Mouse (Mus musculus) lung, embryonic 14.5 days (tissue): Measurements from ENCODE around the gene Rab33a. TPM values are rescaled to one million over a fixed set of nuclear protein-coding genes. Genes with fewer than 3 reads are reported as not detected.
A peak's percentile ranks its signal among the peaks of the same experiment; 100 is the strongest.

ENCODE experiments used
- ATAC-seq: fragments of 200-750 bp; cut with Nextera tagmentation; 2 replicates; pipeline ENCODE4 v1.8.0; 2017; ENCODE audit warnings: mild to moderate bottlenecking, moderate TSS enrichment, moderate library complexity; ENCODE audit not compliant: insufficient read depth
- DNase-seq: peaks from one replicate; pipeline ENCODE4 v3.0.0-alpha.2; 2015
- H3K27ac ChIP-seq: fragments of 300-500 bp; sonication (generic); 2 replicates; pipeline ENCODE4 v1.5.1; 2014; ENCODE audit warnings: low read depth, mild to moderate bottlenecking, moderate library complexity
- H3K27me3 ChIP-seq: fragments of 300-500 bp; sonication (generic); 2 replicates; pipeline ENCODE4 v1.6.1; 2014; ENCODE audit warnings: low read length, control low read depth; ENCODE audit not compliant: insufficient read depth
- H3K36me3 ChIP-seq: fragments of 300-500 bp; sonication (generic); 2 replicates; pipeline ENCODE4 v1.6.1; 2014; ENCODE audit warnings: control low read depth; ENCODE audit not compliant: insufficient read depth
- H3K4me1 ChIP-seq: fragments of 300-500 bp; sonication (generic); 2 replicates; pipeline ENCODE4 v1.6.1; 2014; ENCODE audit warnings: antibody characterized with exemption, control low read depth; ENCODE audit not compliant: insufficient read depth
- H3K4me2 ChIP-seq: fragments of 300-500 bp; sonication (generic); 2 replicates; pipeline ENCODE4 v1.6.1; 2014; ENCODE audit warnings: mild to moderate bottlenecking
- H3K4me3 ChIP-seq: fragments of 300-500 bp; sonication (generic); 2 replicates; pipeline ENCODE4 v1.5.1; 2014; ENCODE audit warnings: low read depth, low read length
- H3K9ac ChIP-seq: fragments of 300-500 bp; sonication (generic); 2 replicates; pipeline ENCODE4 v1.6.1; 2014
- H3K9me3 ChIP-seq: fragments of 300-500 bp; sonication (generic); 2 replicates; pipeline ENCODE4 v1.6.1; 2016; ENCODE audit warnings: low read depth, low read length, control low read depth
- CTCF ChIP-seq: IDR thresholded peaks from 2 replicates; pipeline ENCODE4 v1.5.1; 2016; ENCODE audit warnings: antibody characterized with exemption, low read depth
- WGBS: fragments of 180-500 bp; shearing (Covaris S2); extraction: QIAGEN DNeasy Blood & Tissue Kit; methylation state at CpG from one replicate; pipeline ENCODE4 v1.1.7; 2014; 5-methylcytosine and 5-hydroxymethylcytosine counted together
- polyA plus RNA-seq: library from polyadenylated mRNA; unstranded; fragments of >200 nt; fragmentation: Nextera tagmentation; extraction: Ambion mirVana; gene quantifications from 2 replicates; pipeline ENCODE4 v1.2.1, GENCODE M21; 2014

Gene Rab33a
- 1.7 and 1.9 TPM in 2 replicates for polyA plus RNA-seq

DNA sequence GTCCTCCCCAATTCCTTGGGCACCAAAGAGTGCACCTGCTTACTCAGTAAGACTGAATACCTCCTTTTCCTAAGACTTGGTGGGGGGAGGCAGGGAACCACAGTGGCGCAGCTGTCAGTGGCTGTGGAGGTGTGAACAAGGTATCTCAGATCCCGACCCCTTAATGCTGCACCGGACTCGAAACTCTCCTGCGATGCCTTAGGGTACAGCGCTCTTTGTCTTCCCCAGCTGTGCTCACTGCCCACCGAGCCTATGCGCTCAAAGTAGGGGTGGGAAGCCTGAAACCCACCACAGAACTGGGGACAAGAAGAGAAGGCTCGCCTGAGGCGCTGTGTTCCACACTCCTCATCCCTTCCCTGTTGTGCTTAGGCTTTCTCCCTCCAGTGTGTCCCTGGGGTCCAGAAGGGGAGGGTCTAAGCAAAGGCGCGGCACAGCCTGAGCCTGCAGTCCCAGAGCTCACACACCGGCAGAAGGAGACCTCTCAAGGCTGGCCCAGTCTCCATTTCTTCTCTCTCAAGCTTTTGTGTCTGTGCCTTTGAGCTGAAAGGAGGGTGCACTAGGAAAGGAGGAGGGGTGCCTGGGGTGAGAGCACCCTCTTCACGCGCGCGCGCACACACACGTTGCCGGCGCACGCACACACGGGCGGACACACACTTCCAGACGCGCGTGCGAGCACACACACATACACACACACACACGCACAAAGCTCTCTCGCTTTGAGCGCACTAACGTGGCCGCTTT, at the start of gene Rab33a:
TSS of gene Rab33a (plus strand) at position 478 of the 741 bp plus-strand sequence.
- Histone ChIP-seq H3K4me3 (peak within 1 kb of the TSS; percentile 43), H3K36me3 (no peaks in the 10 kb centered on the region), H3K9me3 (no peaks in the 10 kb centered on the region), H3K27ac (no peak within 1 kb of the TSS), H3K9ac (peak within 1 kb of the TSS; percentile 50), H3K4me2 (peak within 1 kb of the TSS; percentile 75), H3K4me1 (no peaks in the 10 kb centered on the region), H3K27me3 (no peaks in the 10 kb centered on the region)
- WGBS = 15% methylated on average over 33 of the region's 33 CpGs
- TF ChIP-seq CTCF = no peak
- ATAC-seq = peak; percentile 76
- DNase-seq = peak; percentile 23

DNA sequence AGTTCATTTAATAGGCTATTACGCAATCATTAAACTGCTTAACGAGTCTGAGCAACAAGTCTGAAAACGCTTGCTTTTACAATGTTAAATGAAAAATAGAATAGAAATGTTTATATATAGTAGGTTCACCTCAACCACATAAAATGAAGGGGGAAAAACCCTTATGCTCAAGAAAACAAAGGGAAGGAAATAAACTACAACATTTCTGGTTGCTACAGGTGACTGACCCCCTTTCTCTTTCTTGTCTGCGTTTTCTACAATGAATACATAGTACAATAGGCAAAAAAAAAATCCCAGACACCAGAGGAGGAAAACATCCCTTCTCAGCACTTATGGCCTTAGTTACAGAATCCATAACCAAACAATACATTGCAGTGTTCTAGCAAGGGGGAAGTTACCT, 38.0 kb upstream of the Rab33a start:
- ATAC-seq (no peak), DNase-seq (no peak)
- Histone ChIP-seq H3K36me3 (peaks cover 45% of the 10 kb centered on the region; the same call in 1 of the 2 replicates), H3K27me3 (no peaks in the 10 kb centered on the region), H3K27ac (no peak overlapping the region), H3K9ac (no peak overlapping the region), H3K9me3 (no peaks in the 10 kb centered on the region), H3K4me3 (no peak overlapping the region), H3K4me2 (no peak overlapping the region), H3K4me1 (no peaks in the 10 kb centered on the region)
- no peak for TF ChIP-seq CTCF
- 66% methylated on average over 4 of the region's 4 CpGs for WGBS

DNA sequence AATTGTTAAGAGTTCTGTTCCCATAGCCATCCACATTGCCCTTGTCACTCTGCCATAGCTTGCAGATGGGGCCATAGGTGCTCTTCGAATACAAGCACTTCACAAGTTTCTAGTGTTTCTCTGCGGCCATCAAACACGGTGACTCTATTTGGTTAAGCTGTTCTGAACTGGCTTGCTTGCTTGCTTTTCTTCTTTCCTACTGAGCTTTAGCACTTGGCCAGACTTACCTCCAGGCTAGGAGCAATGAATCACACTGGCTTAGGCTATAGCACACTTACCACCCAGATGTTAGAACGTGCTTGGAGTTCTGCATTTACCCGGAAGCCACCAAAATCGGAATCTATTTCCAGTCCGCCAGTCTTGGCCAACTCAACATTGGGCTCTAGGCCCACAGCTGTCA, 37.4 kb upstream of the Rab33a start:
- Histone ChIP-seq H3K4me3 (no peak overlapping the region), H3K27ac (no peak overlapping the region), H3K27me3 (no peaks in the 10 kb centered on the region), H3K36me3 (peaks cover 45% of the 10 kb centered on the region; the same call in 1 of the 2 replicates), H3K9ac (no peak overlapping the region), H3K9me3 (no peaks in the 10 kb centered on the region), H3K4me1 (no peaks in the 10 kb centered on the region), H3K4me2 (no peak overlapping the region)
- DNase-seq (no peak), ATAC-seq (no peak)
- whole genome bisulfite sequencing = 83% methylated on average over 7 of the region's 7 CpGs
- TF ChIP-seq CTCF = no peak

DNA sequence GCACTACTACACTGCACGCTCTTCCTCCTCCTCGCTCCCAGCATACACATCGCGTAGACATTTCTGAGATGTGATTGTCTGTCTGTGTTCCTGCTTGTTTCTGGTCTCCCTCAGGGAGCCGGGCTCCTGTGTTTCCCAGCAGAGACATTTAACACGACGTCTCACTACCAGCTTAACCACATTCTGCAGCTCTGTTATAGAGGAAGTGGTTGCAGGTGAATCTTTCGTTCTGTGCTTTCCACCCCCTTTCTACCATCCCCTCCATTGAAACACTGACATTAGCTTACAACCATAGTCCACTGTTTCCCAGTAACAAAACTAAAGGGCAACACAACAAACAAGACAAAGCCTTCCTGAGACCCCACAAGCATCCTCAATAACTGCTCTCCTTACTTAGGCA, 25.3 kb upstream of the Rab33a start:
- peaks cover 21% of the 10 kb centered on the region; the same call in 1 of the 2 replicates for H3K36me3 ChIP-seq
- H3K4me3 ChIP-seq = no peak overlapping the region
- no peaks in the 10 kb centered on the region for H3K27me3 ChIP-seq
- no peaks in the 10 kb centered on the region for H3K4me1 ChIP-seq
- H3K9ac ChIP-seq = no peak overlapping the region
- 89% methylated on average over 8 of the region's 8 CpGs for WGBS
- no peaks in the 10 kb centered on the region for H3K9me3 ChIP-seq
- H3K27ac ChIP-seq = no peak overlapping the region
- ATAC-seq (no peak), DNase-seq (no peak)
- no peak overlapping the region for H3K4me2 ChIP-seq
- TF ChIP-seq CTCF = no peak

DNA sequence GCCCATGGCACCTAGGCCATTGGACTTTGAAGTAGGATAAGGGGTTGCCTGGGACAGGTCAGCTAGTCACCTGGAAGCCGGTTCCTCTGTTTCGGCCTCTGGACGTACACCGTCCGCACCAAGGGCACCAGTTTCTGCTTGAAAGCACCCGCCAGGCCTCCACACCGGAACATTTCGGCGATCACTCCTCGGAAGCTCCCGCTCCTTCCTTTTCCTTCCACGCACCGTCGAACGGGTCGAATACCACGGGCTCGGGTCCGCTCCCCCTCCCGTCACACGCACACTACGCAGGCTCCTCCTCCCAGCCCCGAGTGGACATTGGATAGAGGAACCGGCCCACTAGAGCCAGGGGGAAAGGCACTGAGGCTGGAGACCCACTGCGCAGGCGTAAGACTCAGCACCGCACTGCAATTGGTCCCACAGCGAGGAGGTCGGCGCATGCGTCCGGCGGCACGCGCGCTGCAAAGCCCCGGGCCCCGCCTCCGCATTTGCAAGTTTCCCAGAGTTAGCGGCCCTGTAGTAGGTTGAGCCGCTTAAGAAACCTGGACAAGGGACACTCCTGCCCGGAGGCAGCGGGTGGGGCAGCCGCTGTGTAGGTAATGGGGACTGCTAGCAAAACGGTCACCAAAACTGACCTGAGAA, 5.8 kb upstream of the Rab33a start, which contains the start of gene Aifm1:
TSS of gene Aifm1 (minus strand) at position 398 of the 642 bp plus-strand sequence.
- peak within 1 kb of the TSS; percentile 54 for H3K4me3 ChIP-seq
- no peaks in the 10 kb centered on the region for H3K27me3 ChIP-seq
- peak within 1 kb of the TSS; percentile 24; the same call in 1 of the 2 replicates for H3K27ac ChIP-seq
- no peak for TF ChIP-seq CTCF
- H3K4me2 ChIP-seq = peak within 1 kb of the TSS; percentile 64
- H3K9ac ChIP-seq = peak within 1 kb of the TSS; percentile 60
- 9% methylated on average over 45 of the region's 45 CpGs for WGBS
- no peaks in the 10 kb centered on the region for H3K36me3 ChIP-seq
- ATAC-seq (peak; percentile 100), DNase-seq (peak; percentile 95)
- no peaks in the 10 kb centered on the region for H3K4me1 ChIP-seq
- H3K9me3 ChIP-seq = no peaks in the 10 kb centered on the region

DNA sequence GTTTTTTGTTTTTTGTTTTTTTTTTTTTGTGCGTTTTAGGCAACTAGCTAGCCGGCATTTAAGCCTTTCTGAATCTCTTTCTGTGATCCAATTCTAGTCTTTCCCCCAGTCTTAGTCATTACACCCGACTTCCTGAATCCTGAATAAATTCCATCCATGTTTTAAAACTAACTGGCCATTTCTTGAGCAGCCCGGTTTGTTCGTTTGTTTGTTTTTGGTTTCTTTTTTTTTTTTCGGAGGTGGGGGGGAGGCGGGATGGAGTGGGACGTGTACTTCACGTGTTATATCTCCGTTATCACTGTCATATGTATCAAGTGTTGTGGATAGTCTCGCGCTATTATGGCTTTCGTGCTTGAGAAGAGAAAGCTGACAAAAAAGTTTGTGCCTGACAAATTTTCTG, 5.3 kb upstream of the Rab33a start:
- no peak for TF ChIP-seq CTCF
- Histone ChIP-seq H3K4me3 (peak overlapping the region; percentile 54), H3K36me3 (no peaks in the 10 kb centered on the region), H3K27ac (no peak overlapping the region), H3K9ac (peak overlapping the region; percentile 42), H3K4me1 (no peaks in the 10 kb centered on the region), H3K27me3 (no peaks in the 10 kb centered on the region), H3K9me3 (no peaks in the 10 kb centered on the region), H3K4me2 (peak overlapping the region; percentile 55)
- ATAC-seq (no peak), DNase-seq (peak; percentile 38)
- WGBS = 12% methylated on average over 13 of the region's 13 CpGs

DNA sequence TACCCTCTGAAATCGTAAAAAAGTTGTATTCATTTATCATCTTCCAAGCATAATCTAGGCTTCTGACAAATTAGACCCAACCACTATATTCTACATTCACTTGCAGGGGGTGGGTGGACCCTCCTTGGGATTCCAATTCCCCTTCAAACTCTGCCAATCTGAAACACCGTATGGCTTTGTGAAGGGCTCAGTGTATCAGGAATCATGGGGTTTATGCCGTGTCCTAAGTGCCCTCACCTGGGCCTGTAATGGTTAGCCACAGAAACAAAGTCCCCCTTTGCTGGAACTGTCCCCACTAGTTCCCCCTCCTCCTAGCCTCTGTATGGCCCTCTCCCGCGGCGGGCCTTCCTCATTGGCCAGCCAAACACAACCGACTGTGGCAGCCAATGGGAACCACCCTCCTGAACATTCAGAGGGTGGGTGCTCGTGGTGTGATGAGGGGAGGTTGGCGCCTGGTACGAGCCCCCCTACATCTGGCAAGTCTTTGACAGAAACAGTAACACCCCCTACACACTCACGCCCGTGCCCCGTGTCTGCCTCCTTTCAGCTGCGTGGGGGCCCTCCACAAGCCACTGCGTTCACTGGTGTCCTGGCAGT, 776 bp upstream of the Rab33a start:
- Histone ChIP-seq H3K9me3 (no peaks in the 10 kb centered on the region), H3K27ac (no peak overlapping the region), H3K4me2 (peak overlapping the region; percentile 75), H3K9ac (no peak overlapping the region), H3K4me3 (peak overlapping the region; percentile 43), H3K36me3 (no peaks in the 10 kb centered on the region), H3K4me1 (no peaks in the 10 kb centered on the region), H3K27me3 (no peaks in the 10 kb centered on the region)
- ATAC-seq (peak; percentile 63), DNase-seq (peak; percentile 30)
- no peak for TF ChIP-seq CTCF
- WGBS = 13% methylated on average over 13 of the region's 15 CpGs
